Mouse (Mus musculus): ENCODE results near the gene Stab1. TPM values are rescaled to one million over a fixed set of nuclear protein-coding genes. Genes with fewer than 3 reads are reported as not detected.

The Stab1 gene
- polyA plus RNA-seq, 1 experiment from 2014 or later: 23.6 TPM

- DNase-seq (ENCODE audit: low spot score): no peak
- 78% methylated on average over 27 of the region's 27 CpGs for WGBS
- no peak overlapping the region for H3K27ac ChIP-seq (replicated peaks; ENCODE audit: low read depth, low read length)
- no peak for ATAC-seq (replicated peaks; ENCODE audit: insufficient number of reproducible peaks, low FRiP score, low TSS enrichment, low read depth)
- H3K36me3 ChIP-seq (replicated peaks; ENCODE audit: control insufficient read depth, insufficient read depth, low read depth, low read length): no peaks in the 10 kb centered on the region
- no peaks in the 10 kb centered on the region for H3K4me1 ChIP-seq (ENCODE audit: control insufficient read depth, insufficient read depth, low read length)
- H3K4me2 ChIP-seq (ENCODE audit: low read depth, low read length): no peak overlapping the region
- H3K4me3 ChIP-seq (ENCODE audit: low read depth, low read length): no peak overlapping the region
- no peaks in the 10 kb centered on the region for H3K27me3 ChIP-seq (ENCODE audit: control insufficient read depth, insufficient read depth, low read length)
- H3K9me3 ChIP-seq (replicated peaks; ENCODE audit: control insufficient read depth, low read length): no peaks in the 10 kb centered on the region
- H3K9ac ChIP-seq (replicated peaks; ENCODE audit: low read length): no peak overlapping the region
Observed at GRCm38 (mm10) chr14:31160196-31161150, 8.0 kb downstream of the Stab1 start.

- WGBS: 92% methylated on average over 11 of the region's 11 CpGs
- Histone ChIP-seq H3K27me3 (ENCODE audit: control insufficient read depth, insufficient read depth, low read length) (no peaks in the 10 kb centered on the region), H3K9me3 (replicated peaks; ENCODE audit: control insufficient read depth, low read length) (no peaks in the 10 kb centered on the region), H3K36me3 (replicated peaks; ENCODE audit: control insufficient read depth, insufficient read depth, low read depth, low read length) (peaks cover 6% of the 10 kb centered on the region), H3K4me1 (ENCODE audit: control insufficient read depth, insufficient read depth, low read length) (no peaks in the 10 kb centered on the region), H3K4me2 (ENCODE audit: low read depth, low read length) (no peak overlapping the region), H3K9ac (replicated peaks; ENCODE audit: low read length) (no peak overlapping the region), H3K27ac (replicated peaks; ENCODE audit: low read depth, low read length) (no peak overlapping the region), H3K4me3 (ENCODE audit: low read depth, low read length) (no peak overlapping the region)
- DNase-seq (ENCODE audit: low spot score) (no peak), ATAC-seq (replicated peaks; ENCODE audit: insufficient number of reproducible peaks, low FRiP score, low TSS enrichment, low read depth) (no peak)
Observed at GRCm38 (mm10) chr14:31145694-31146093, 22.7 kb downstream of the Stab1 start.

- Histone ChIP-seq H3K9ac (replicated peaks; ENCODE audit: low read length) (no peak overlapping the region), H3K4me3 (ENCODE audit: low read depth, low read length) (no peak overlapping the region)
- 94% methylated on average over 14 of the region's 14 CpGs for WGBS
Observed at GRCm38 (mm10) chr14:31141011-31141410, 27.4 kb downstream of the Stab1 start.

GRCm38 (mm10) chr14:31140141-31140540 is 28.3 kb downstream of the Stab1 start:
- no peaks in the 10 kb centered on the region for H3K27me3 ChIP-seq (ENCODE audit: control insufficient read depth, insufficient read depth, low read length)
- 90% methylated on average over 15 of the region's 15 CpGs for WGBS
- no peak overlapping the region for H3K4me2 ChIP-seq (ENCODE audit: low read depth, low read length)
- H3K27ac ChIP-seq (replicated peaks; ENCODE audit: low read depth, low read length): no peak overlapping the region
- H3K9me3 ChIP-seq (replicated peaks; ENCODE audit: control insufficient read depth, low read length): no peaks in the 10 kb centered on the region
- no peak overlapping the region for H3K9ac ChIP-seq (replicated peaks; ENCODE audit: low read length)
- no peak overlapping the region for H3K4me3 ChIP-seq (ENCODE audit: low read depth, low read length)
- ATAC-seq (replicated peaks; ENCODE audit: insufficient number of reproducible peaks, low FRiP score, low TSS enrichment, low read depth) (no peak), DNase-seq (ENCODE audit: low spot score) (no peak)
- H3K36me3 ChIP-seq (replicated peaks; ENCODE audit: control insufficient read depth, insufficient read depth, low read depth, low read length): peaks cover 46% of the 10 kb centered on the region
- H3K4me1 ChIP-seq (ENCODE audit: control insufficient read depth, insufficient read depth, low read length): no peaks in the 10 kb centered on the region

More at GRCm38 (mm10) chr14:31141011-31141410, 27.4 kb downstream of the Stab1 start:
- Histone ChIP-seq H3K36me3 (replicated peaks; ENCODE audit: control insufficient read depth, insufficient read depth, low read depth, low read length) (peaks cover 40% of the 10 kb centered on the region), H3K27me3 (ENCODE audit: control insufficient read depth, insufficient read depth, low read length) (no peaks in the 10 kb centered on the region), H3K4me2 (ENCODE audit: low read depth, low read length) (no peak overlapping the region), H3K4me1 (ENCODE audit: control insufficient read depth, insufficient read depth, low read length) (no peaks in the 10 kb centered on the region), H3K27ac (replicated peaks; ENCODE audit: low read depth, low read length) (no peak overlapping the region), H3K9me3 (replicated peaks; ENCODE audit: control insufficient read depth, low read length) (no peaks in the 10 kb centered on the region)
- DNase-seq (ENCODE audit: low spot score) (no peak), ATAC-seq (replicated peaks; ENCODE audit: insufficient number of reproducible peaks, low FRiP score, low TSS enrichment, low read depth) (no peak)

- Histone ChIP-seq H3K4me1 (ENCODE audit: control insufficient read depth, insufficient read depth, low read length) (no peaks in the 10 kb centered on the region), H3K4me3 (ENCODE audit: low read depth, low read length) (no peak overlapping the region), H3K9me3 (replicated peaks; ENCODE audit: control insufficient read depth, low read length) (no peaks in the 10 kb centered on the region), H3K4me2 (ENCODE audit: low read depth, low read length) (no peak overlapping the region), H3K27ac (replicated peaks; ENCODE audit: low read depth, low read length) (no peak overlapping the region), H3K36me3 (replicated peaks; ENCODE audit: control insufficient read depth, insufficient read depth, low read depth, low read length) (peaks cover 46% of the 10 kb centered on the region), H3K27me3 (ENCODE audit: control insufficient read depth, insufficient read depth, low read length) (no peaks in the 10 kb centered on the region), H3K9ac (replicated peaks; ENCODE audit: low read length) (no peak overlapping the region)
- DNase-seq (ENCODE audit: low spot score) (no peak), ATAC-seq (replicated peaks; ENCODE audit: insufficient number of reproducible peaks, low FRiP score, low TSS enrichment, low read depth) (no peak)
- WGBS: 91% methylated on average over 12 of the region's 12 CpGs
Observed at GRCm38 (mm10) chr14:31139666-31140065, 28.8 kb downstream of the Stab1 start.

GRCm38 (mm10) chr14:31138897-31139429 is 29.5 kb downstream of the Stab1 start:
- 95% methylated on average over 9 of the region's 9 CpGs for WGBS
- Histone ChIP-seq H3K27ac (replicated peaks; ENCODE audit: low read depth, low read length) (no peak overlapping the region), H3K4me1 (ENCODE audit: control insufficient read depth, insufficient read depth, low read length) (no peaks in the 10 kb centered on the region), H3K9me3 (replicated peaks; ENCODE audit: control insufficient read depth, low read length) (no peaks in the 10 kb centered on the region), H3K9ac (replicated peaks; ENCODE audit: low read length) (no peak overlapping the region), H3K36me3 (replicated peaks; ENCODE audit: control insufficient read depth, insufficient read depth, low read depth, low read length) (peaks cover 46% of the 10 kb centered on the region), H3K27me3 (ENCODE audit: control insufficient read depth, insufficient read depth, low read length) (no peaks in the 10 kb centered on the region), H3K4me3 (ENCODE audit: low read depth, low read length) (no peak overlapping the region), H3K4me2 (ENCODE audit: low read depth, low read length) (no peak overlapping the region)
- ATAC-seq (replicated peaks; ENCODE audit: insufficient number of reproducible peaks, low FRiP score, low TSS enrichment, low read depth) (no peak), DNase-seq (ENCODE audit: low spot score) (no peak)

- H3K27ac ChIP-seq (replicated peaks; ENCODE audit: low read depth, low read length): no peak overlapping the region
- H3K36me3 ChIP-seq (replicated peaks; ENCODE audit: control insufficient read depth, insufficient read depth, low read depth, low read length): peaks cover 46% of the 10 kb centered on the region
- no peak overlapping the region for H3K4me3 ChIP-seq (ENCODE audit: low read depth, low read length)
- no peak overlapping the region for H3K4me2 ChIP-seq (ENCODE audit: low read depth, low read length)
- no peaks in the 10 kb centered on the region for H3K27me3 ChIP-seq (ENCODE audit: control insufficient read depth, insufficient read depth, low read length)
- WGBS: 84% methylated on average over 29 of the region's 35 CpGs
- DNase-seq (ENCODE audit: low spot score) (no peak), ATAC-seq (replicated peaks; ENCODE audit: insufficient number of reproducible peaks, low FRiP score, low TSS enrichment, low read depth) (no peak)
- no peak overlapping the region for H3K9ac ChIP-seq (replicated peaks; ENCODE audit: low read length)
- no peaks in the 10 kb centered on the region for H3K4me1 ChIP-seq (ENCODE audit: control insufficient read depth, insufficient read depth, low read length)
- no peaks in the 10 kb centered on the region for H3K9me3 ChIP-seq (replicated peaks; ENCODE audit: control insufficient read depth, low read length)
Observed at GRCm38 (mm10) chr14:31138219-31138896, 30.1 kb downstream of the Stab1 start.
